Mouse (Mus musculus): ENCODE measurements around the gene Pyroxd1. TPM values are rescaled to one million over a fixed set of nuclear protein-coding genes. Genes with fewer than 3 reads are reported as not detected.
A peak's percentile ranks its signal among the peaks of the same experiment; 100 is the strongest.

Pyroxd1 gene
- polyA plus RNA-seq (2015; fragmentation: Nextera tagmentation; extraction: Ambion mirVana), result 21.6 and 23.7 TPM in 2 replicates

- under 1% methylated on average over 48 of the region's 48 CpGs for WGBS
- ATAC-seq (replicated peaks), result peak; percentile 95
- Histone ChIP-seq H3K36me3 (replicated peaks) (0 out of 2 replicates have a peak, but pooled peaks cover 10% of the 10 kb centered on the region), H3K4me3 (peak within 1 kb of the TSS; percentile 87), H3K9me3 (no peaks in the 10 kb centered on the region), H3K27me3 (replicated peaks) (no peaks in the 10 kb centered on the region), H3K4me2 (peak within 1 kb of the TSS; percentile 60), H3K9ac (peak within 1 kb of the TSS; percentile 63), H3K27ac (peak within 1 kb of the TSS; percentile 86), H3K4me1 (peaks cover 13% of the 10 kb centered on the region)
Observed at GRCm38 (mm10) chr6:142345440-142346038, at the start of gene Pyroxd1. Pyroxd1 (plus strand) TSS chr6:142345654.

- Histone ChIP-seq H3K4me1 (no peaks in the 10 kb centered on the region), H3K9ac (no peak within 1 kb of the TSS), H3K4me2 (no peak within 1 kb of the TSS), H3K9me3 (no peaks in the 10 kb centered on the region), H3K27me3 (replicated peaks) (no peaks in the 10 kb centered on the region), H3K4me3 (no peak within 1 kb of the TSS), H3K27ac (no peak within 1 kb of the TSS), H3K36me3 (replicated peaks) (no peaks in the 10 kb centered on the region)
- ATAC-seq (replicated peaks), result no peak
- 67% methylated on average over 4 of the region's 4 CpGs for WGBS
Observed at GRCm38 (mm10) chr6:142298098-142298497, 47.4 kb upstream of the Pyroxd1 start, which contains the start of gene Iapp. Iapp (plus strand) TSS chr6:142298423.

- Histone ChIP-seq H3K4me1 (no peaks in the 10 kb centered on the region), H3K27ac (no peak overlapping the region), H3K9ac (no peak overlapping the region), H3K9me3 (peaks cover 3% of the 10 kb centered on the region; the same call in 1 of the 2 replicates), H3K27me3 (replicated peaks) (no peaks in the 10 kb centered on the region), H3K36me3 (replicated peaks) (no peaks in the 10 kb centered on the region), H3K4me3 (no peak overlapping the region), H3K4me2 (no peak overlapping the region)
- ATAC-seq (replicated peaks), result no peak
Observed at GRCm38 (mm10) chr6:142305076-142305475, 40.4 kb upstream of the Pyroxd1 start.

GRCm38 (mm10) chr6:142314285-142314684 lies 31.2 kb upstream of the Pyroxd1 start:
- no peak overlapping the region for H3K4me3 ChIP-seq
- WGBS, result 85% methylated on average over 5 of the region's 5 CpGs
- no peak for ATAC-seq (replicated peaks)

GRCm38 (mm10) chr6:142317106-142317505 lies 28.3 kb upstream of the Pyroxd1 start:
- H3K27ac ChIP-seq, result no peak overlapping the region
- H3K36me3 ChIP-seq (replicated peaks), result no peaks in the 10 kb centered on the region
- no peak overlapping the region for H3K4me2 ChIP-seq
- no peaks in the 10 kb centered on the region for H3K4me1 ChIP-seq
- no peak overlapping the region for H3K4me3 ChIP-seq
- no peak for ATAC-seq (replicated peaks)
- H3K27me3 ChIP-seq (replicated peaks), result no peaks in the 10 kb centered on the region
- H3K9me3 ChIP-seq, result no peaks in the 10 kb centered on the region
- H3K9ac ChIP-seq, result no peak overlapping the region

More at GRCm38 (mm10) chr6:142314285-142314684, 31.2 kb upstream of the Pyroxd1 start:
- H3K9me3 ChIP-seq, result peaks cover 3% of the 10 kb centered on the region; the same call in 1 of the 2 replicates
- no peak overlapping the region for H3K4me2 ChIP-seq
- no peak overlapping the region for H3K27ac ChIP-seq
- H3K4me1 ChIP-seq, result no peaks in the 10 kb centered on the region
- H3K9ac ChIP-seq, result no peak overlapping the region
- no peaks in the 10 kb centered on the region for H3K36me3 ChIP-seq (replicated peaks)
- H3K27me3 ChIP-seq (replicated peaks), result no peaks in the 10 kb centered on the region

- no peak within 1 kb of the TSS for H3K4me2 ChIP-seq
- H3K27ac ChIP-seq, result no peak within 1 kb of the TSS
- H3K9ac ChIP-seq, result no peak within 1 kb of the TSS
- H3K9me3 ChIP-seq, result no peaks in the 10 kb centered on the region
- 0 out of 2 replicates have a peak, but pooled peaks cover 2% of the 10 kb centered on the region for H3K4me1 ChIP-seq
- H3K27me3 ChIP-seq (replicated peaks), result no peaks in the 10 kb centered on the region
- ATAC-seq (replicated peaks), result no peak
- H3K36me3 ChIP-seq (replicated peaks), result no peaks in the 10 kb centered on the region
- H3K4me3 ChIP-seq, result no peak within 1 kb of the TSS
- WGBS, result 5% methylated on average over 4 of the region's 4 CpGs
Observed at GRCm38 (mm10) chr6:142322881-142323280, 22.6 kb upstream of the Pyroxd1 start, which contains the start of gene Slco1a5. Slco1a5 (minus strand) TSS chr6:142322981.

GRCm38 (mm10) chr6:142326598-142326997 lies 18.9 kb upstream of the Pyroxd1 start:
- Histone ChIP-seq H3K9ac (no peak overlapping the region), H3K27me3 (replicated peaks) (no peaks in the 10 kb centered on the region), H3K9me3 (no peaks in the 10 kb centered on the region), H3K4me1 (0 out of 2 replicates have a peak, but pooled peaks cover 2% of the 10 kb centered on the region), H3K4me3 (no peak overlapping the region), H3K4me2 (no peak overlapping the region), H3K36me3 (replicated peaks) (no peaks in the 10 kb centered on the region), H3K27ac (no peak overlapping the region)
- ATAC-seq (replicated peaks), result no peak
- 76% methylated on average over 3 of the region's 3 CpGs for WGBS

- WGBS, result 80% methylated on average over 1 of the region's 1 CpGs
Observed at GRCm38 (mm10) chr6:142329201-142329600, 16.3 kb upstream of the Pyroxd1 start.

GRCm38 (mm10) chr6:142338961-142339360 lies 6.5 kb upstream of the Pyroxd1 start:
- Histone ChIP-seq H3K4me3 (no peak overlapping the region), H3K9ac (no peak overlapping the region), H3K4me2 (no peak overlapping the region), H3K27ac (no peak overlapping the region), H3K4me1 (no peaks in the 10 kb centered on the region), H3K36me3 (replicated peaks) (no peaks in the 10 kb centered on the region), H3K27me3 (replicated peaks) (no peaks in the 10 kb centered on the region), H3K9me3 (no peaks in the 10 kb centered on the region)
- 71% methylated on average over 2 of the region's 2 CpGs for WGBS
- ATAC-seq (replicated peaks), result no peak

More at GRCm38 (mm10) chr6:142329201-142329600, 16.3 kb upstream of the Pyroxd1 start:
- no peak for ATAC-seq (replicated peaks)
- Histone ChIP-seq H3K9ac (no peak overlapping the region), H3K27ac (no peak overlapping the region), H3K4me2 (no peak overlapping the region), H3K27me3 (replicated peaks) (no peaks in the 10 kb centered on the region), H3K4me1 (no peaks in the 10 kb centered on the region), H3K4me3 (no peak overlapping the region), H3K9me3 (no peaks in the 10 kb centered on the region), H3K36me3 (replicated peaks) (no peaks in the 10 kb centered on the region)

GRCm38 (mm10) chr6:142339576-142339975 lies 5.9 kb upstream of the Pyroxd1 start:
- 42% methylated on average over 2 of the region's 2 CpGs for WGBS
- ATAC-seq (replicated peaks), result no peak

GRCm38 (mm10) chr6:142343561-142343960 lies 1.9 kb upstream of the Pyroxd1 start:
- Histone ChIP-seq H3K9me3 (no peaks in the 10 kb centered on the region), H3K9ac (no peak overlapping the region), H3K27me3 (replicated peaks) (no peaks in the 10 kb centered on the region), H3K4me1 (peaks cover 13% of the 10 kb centered on the region), H3K4me3 (no peak overlapping the region), H3K27ac (no peak overlapping the region), H3K36me3 (replicated peaks) (0 out of 2 replicates have a peak, but pooled peaks cover 1% of the 10 kb centered on the region), H3K4me2 (no peak overlapping the region)
- 74% methylated on average over 2 of the region's 2 CpGs for WGBS
- no peak for ATAC-seq (replicated peaks)

More at GRCm38 (mm10) chr6:142339576-142339975, 5.9 kb upstream of the Pyroxd1 start:
- no peaks in the 10 kb centered on the region for H3K36me3 ChIP-seq (replicated peaks)
- H3K9me3 ChIP-seq, result no peaks in the 10 kb centered on the region
- no peak overlapping the region for H3K9ac ChIP-seq
- H3K4me2 ChIP-seq, result no peak overlapping the region
- no peaks in the 10 kb centered on the region for H3K4me1 ChIP-seq
- no peak overlapping the region for H3K4me3 ChIP-seq
- H3K27me3 ChIP-seq (replicated peaks), result no peaks in the 10 kb centered on the region
- H3K27ac ChIP-seq, result no peak overlapping the region

GRCm38 (mm10) chr6:142346181-142347110 lies 992 bp downstream of the Pyroxd1 start:
- H3K36me3 ChIP-seq (replicated peaks), result peaks cover 16% of the 10 kb centered on the region
- H3K4me2 ChIP-seq, result peak overlapping the region; percentile 60
- peaks cover 13% of the 10 kb centered on the region for H3K4me1 ChIP-seq
- no peaks in the 10 kb centered on the region for H3K9me3 ChIP-seq
- peak overlapping the region; percentile 63 for H3K9ac ChIP-seq
- peak overlapping the region; percentile 87 for H3K4me3 ChIP-seq
- ATAC-seq (replicated peaks), result no peak
- H3K27ac ChIP-seq, result no peak overlapping the region; the same call in 1 of the 2 replicates
- WGBS, result 61% methylated on average over 12 of the region's 12 CpGs
- H3K27me3 ChIP-seq (replicated peaks), result no peaks in the 10 kb centered on the region
